Mouse (Mus musculus) CH12.LX (cell line): ENCODE measurements at regions not wholly inside any gene's neighbourhood (a gene's known extent, or its start where the extent isn't known, plus 50 kb on each side); places are given as distances from the start of the nearest gene placed in this dataset.

Experiments used
- DNase-seq: peaks from one replicate; pipeline ENCODE4 v3.0.0-alpha.2; 2013; ENCODE audit errors: extremely low read depth
- H3K27ac ChIP-seq: 2 replicates; pipeline ENCODE4 v1.5.1; 2012; ENCODE audit warnings: low read depth, mild to moderate bottlenecking, control low read depth, moderate library complexity; ENCODE audit not compliant: insufficient read depth
- H3K27me3 ChIP-seq: replicated peaks from 2 replicates; pipeline ENCODE3; 2012; ENCODE audit warnings: inconsistent platforms
- H3K36me3 ChIP-seq, 2 experiments: replicated peaks in 1 of 2; 2 replicates each; pipeline versions ENCODE3 to v1.6.1; 2012; ENCODE audit warnings: inconsistent platforms in 1 of 2, low read length in 1 of 2, mild to moderate bottlenecking in 1 of 2, mixed read lengths in 1 of 2, moderate library complexity in 1 of 2; ENCODE audit not compliant: control insufficient read depth in 1 of 2, insufficient read depth in 1 of 2
- H3K4me1 ChIP-seq, 2 experiments: 2 replicates each; pipeline ENCODE4 v1.6.1; 2012; ENCODE audit warnings: inconsistent platforms in 1 of 2, moderate library complexity in 1 of 2; ENCODE audit not compliant: insufficient read depth in 2 of 2, control insufficient read depth in 1 of 2
- H3K4me2 ChIP-seq: 2 replicates; pipeline ENCODE4 v1.6.1; 2012; ENCODE audit warnings: low read depth, mild to moderate bottlenecking, control low read depth; ENCODE audit not compliant: poor library complexity, insufficient read depth, severe bottlenecking
- H3K4me3 ChIP-seq, 3 experiments: fragments of 150-350 bp in 1 of 3; sonication (generic) in 1 of 3; replicated peaks in 1 of 3; 2 replicates each; pipeline versions ENCODE3 to v1.5.1; 2011 to 2012; ENCODE audit warnings: low read depth in 2 of 3, low read length in 2 of 3, mild to moderate bottlenecking in 2 of 3, moderate library complexity in 2 of 3, control low read depth in 1 of 3, improper control_type of control experiment in 1 of 3, inconsistent platforms in 1 of 3, mixed read lengths in 1 of 3; ENCODE audit not compliant: poor library complexity in 1 of 3
- H3K79me2 ChIP-seq: replicated peaks from 2 replicates; pipeline ENCODE4 v1.6.1; 2012; ENCODE audit warnings: mild to moderate bottlenecking, moderate library complexity; ENCODE audit not compliant: control insufficient read depth, poor library complexity, insufficient read depth, severe bottlenecking; ENCODE audit errors: extremely low read depth
- H3K9ac ChIP-seq: 2 replicates; pipeline ENCODE4 v1.6.1; 2012; ENCODE audit warnings: low read depth, mild to moderate bottlenecking, control low read depth, moderate library complexity; ENCODE audit not compliant: insufficient read depth
- H3K9me3 ChIP-seq: replicated peaks from 2 replicates; pipeline ENCODE3; 2012; ENCODE audit warnings: low read length, inconsistent platforms, mixed read lengths
- BHLHE40 ChIP-seq: IDR thresholded peaks from 2 replicates; pipeline ENCODE4 v1.6.1; 2011; ENCODE audit warnings: mild to moderate bottlenecking, low read depth, low read length, improper control_type of control experiment
- CHD1 ChIP-seq: IDR thresholded peaks from 2 replicates; pipeline ENCODE4 v1.6.1; 2012; ENCODE audit warnings: low read depth, low read length, improper control_type of control experiment, inconsistent platforms
- CHD2 ChIP-seq: IDR thresholded peaks from 2 replicates; pipeline ENCODE4 v1.6.1; 2011; ENCODE audit warnings: low read length, improper control_type of control experiment
- EP300 ChIP-seq: IDR thresholded peaks from 2 replicates; pipeline ENCODE4 v1.6.1; 2011; ENCODE audit warnings: low read length, improper control_type of control experiment
- ETS1 ChIP-seq: conservative IDR thresholded peaks from 2 replicates; pipeline ENCODE4 v1.6.1; 2012; ENCODE audit warnings: low read depth, mild to moderate bottlenecking, inconsistent platforms, low read length, improper control_type of control experiment, moderate library complexity
- GABPA ChIP-seq: IDR thresholded peaks from 2 replicates; pipeline ENCODE4 v1.6.1; 2012; ENCODE audit warnings: low read depth, low read length, improper control_type of control experiment, inconsistent platforms; ENCODE audit not compliant: insufficient replicate concordance
- HCFC1 ChIP-seq: IDR thresholded peaks from 2 replicates; pipeline ENCODE4 v1.6.1; 2012; ENCODE audit warnings: low read depth, mild to moderate bottlenecking, inconsistent platforms, low read length, improper control_type of control experiment
- IRF4 ChIP-seq: IDR thresholded peaks from 2 replicates; pipeline ENCODE4 v1.6.1; 2014; ENCODE audit warnings: low read depth, mild to moderate bottlenecking, inconsistent platforms, low read length, improper control_type of control experiment
- JUN ChIP-seq: IDR thresholded peaks from 2 replicates; pipeline ENCODE4 v1.6.1; 2011; ENCODE audit warnings: low read depth, mild to moderate bottlenecking, low read length, improper control_type of control experiment, moderate library complexity; ENCODE audit not compliant: insufficient read depth
- JUND ChIP-seq: conservative IDR thresholded peaks from 2 replicates; pipeline ENCODE4 v1.6.1; 2011; ENCODE audit warnings: low read depth, low read length, improper control_type of control experiment
- MAFK ChIP-seq: IDR thresholded peaks from 2 replicates; pipeline ENCODE4 v1.6.1; 2011; ENCODE audit warnings: low read length, improper control_type of control experiment; ENCODE audit not compliant: insufficient replicate concordance
- MAX ChIP-seq: IDR thresholded peaks from 2 replicates; pipeline ENCODE4 v1.6.1; 2011; ENCODE audit warnings: low read length, improper control_type of control experiment
- MAZ ChIP-seq: IDR thresholded peaks from 2 replicates; pipeline ENCODE4 v1.6.1; 2012; ENCODE audit warnings: low read depth, mild to moderate bottlenecking, inconsistent platforms, low read length, improper control_type of control experiment, moderate library complexity
- MXI1 ChIP-seq: IDR thresholded peaks from 2 replicates; pipeline ENCODE4 v1.6.1; 2011; ENCODE audit warnings: mild to moderate bottlenecking, low read depth, low read length, improper control_type of control experiment
- PAX5 ChIP-seq: IDR thresholded peaks from 2 replicates; pipeline ENCODE4 v1.6.1; 2012; ENCODE audit warnings: low read length, inconsistent platforms, mixed read lengths
- POLR2A ChIP-seq: IDR thresholded peaks from 2 replicates; pipeline ENCODE4 v1.6.1; 2011; ENCODE audit warnings: low read depth, mild to moderate bottlenecking, improper control_type of control experiment, low read length
- POLR2AphosphoS2 ChIP-seq: IDR thresholded peaks from 2 replicates; pipeline ENCODE4 v1.6.1; 2011; ENCODE audit warnings: low read depth, low read length, improper control_type of control experiment
- RAD21 ChIP-seq: IDR thresholded peaks from 2 replicates; pipeline ENCODE4 v1.6.1; 2011; ENCODE audit warnings: low read depth, mild to moderate bottlenecking, low read length, improper control_type of control experiment, moderate library complexity
- RCOR1 ChIP-seq: conservative IDR thresholded peaks from 2 replicates; pipeline ENCODE4 v1.6.1; 2012; ENCODE audit warnings: low read depth, mild to moderate bottlenecking, inconsistent platforms, low read length, improper control_type of control experiment
- SIN3A ChIP-seq: IDR thresholded peaks from 2 replicates; pipeline ENCODE4 v1.6.1; 2012; ENCODE audit warnings: low read length, improper control_type of control experiment, inconsistent platforms
- SMC3 ChIP-seq: IDR thresholded peaks from 2 replicates; pipeline ENCODE4 v1.6.1; 2011; ENCODE audit warnings: low read depth, low read length, improper control_type of control experiment
- TBP ChIP-seq: conservative IDR thresholded peaks from 2 replicates; pipeline ENCODE4 v1.6.1; 2011; ENCODE audit warnings: low read depth, low read length, improper control_type of control experiment
- ZMIZ1 ChIP-seq: IDR thresholded peaks from 2 replicates; pipeline ENCODE4 v1.6.1; 2012; ENCODE audit warnings: low read depth, mild to moderate bottlenecking, inconsistent platforms, low read length, improper control_type of control experiment
- ZNF384 ChIP-seq: IDR thresholded peaks from 2 replicates; pipeline ENCODE4 v1.6.1; 2012; ENCODE audit warnings: low read depth, low read length, improper control_type of control experiment, inconsistent platforms
- dilution Hi-C: fragments of 300-500 bp; cut with MboI; formaldehyde crosslinking; loops from 2 replicates; pipeline ENCODE4 v1.14.3; 2020; ENCODE audit warnings: low sequenced_read_pairs; ENCODE audit not compliant: extremely low pct_unique_long_range_greater_than_20kb, extremely low pct_ligation_motif_present
- in situ Hi-C: fragments of 300-500 bp; cut with MboI; formaldehyde crosslinking; loops from 3 replicates; pipeline ENCODE4 v1.14.3; 2019; ENCODE audit warnings: low sequenced_read_pairs, low pct_ligation_motif_present, low pct_unique_long_range_greater_than_20kb, mixed read lengths

- Histone ChIP-seq H3K9me3 (no peaks in the 10 kb centered on the region), H3K9ac (no peak overlapping the region), H3K27ac (no peak overlapping the region), H3K4me1 (peaks cover 0 to 8% of the 10 kb centered on the region in 2 experiments; a peak in 1 of 4 replicates), H3K36me3 (no peaks in the 10 kb centered on the region), H3K4me3 (no peak overlapping the region), H3K4me2 (no peak overlapping the region), H3K79me2 (no peaks in the 10 kb centered on the region), H3K27me3 (no peaks in the 10 kb centered on the region)
- DNase-seq = no peak
- TF ChIP-seq MAX = no peak
- no peak for TF ChIP-seq JUND
- no peak for TF ChIP-seq SMC3
- TF ChIP-seq ZNF384 = no peak
- no peak for TF ChIP-seq EP300
- no peak for TF ChIP-seq IRF4
- no peak for TF ChIP-seq CHD2
- TF ChIP-seq GABPA = no peak
- TF ChIP-seq TBP = no peak
- no peak for TF ChIP-seq SIN3A
- TF ChIP-seq MAZ = no peak
- TF ChIP-seq BHLHE40 = no peak
- no peak for TF ChIP-seq RCOR1
- TF ChIP-seq ZMIZ1 = no peak
- TF ChIP-seq POLR2AphosphoS2 = no peak
- TF ChIP-seq MAFK = no peak
- TF ChIP-seq JUN = no peak
- in situ Hi-C loops = no loop called here
- dilution Hi-C loops = no loop called here
These were observed 52.1 kb upstream of the Hmcn1 start for GRCm38 (mm10) chr1:151045334-151045733.

- dilution Hi-C loops = no loop called here
- TF ChIP-seq TBP = no peak
- TF ChIP-seq RAD21 = no peak
- no peak for TF ChIP-seq HCFC1
- TF ChIP-seq POLR2AphosphoS2 = no peak
- TF ChIP-seq MXI1 = no peak
- TF ChIP-seq PAX5 = no peak
- TF ChIP-seq MAX = no peak
- no peak for TF ChIP-seq RCOR1
- no peak for TF ChIP-seq ETS1
- TF ChIP-seq SIN3A = no peak
- no peak for TF ChIP-seq CHD1
- no peak for TF ChIP-seq JUN
- no peak for TF ChIP-seq POLR2A
- TF ChIP-seq JUND = no peak
- no peak for TF ChIP-seq ZMIZ1
- no peaks in the 10 kb centered on the region for H3K27me3 ChIP-seq
These were observed 53.4 kb upstream of the Hmcn1 start for GRCm38 (mm10) chr1:151046626-151047025.

More at GRCm38 (mm10) chr1:151046626-151047025, 53.4 kb upstream of the Hmcn1 start:
- H3K4me1 ChIP-seq = peaks cover 0 to 8% of the 10 kb centered on the region in 2 experiments; a peak in 1 of 4 replicates
- no peak overlapping the region for H3K4me3 ChIP-seq
- no peaks in the 10 kb centered on the region for H3K9me3 ChIP-seq
- no peak overlapping the region for H3K27ac ChIP-seq
- H3K79me2 ChIP-seq = no peaks in the 10 kb centered on the region
- in situ Hi-C loops = no loop called here
- no peak overlapping the region for H3K9ac ChIP-seq
- H3K36me3 ChIP-seq = no peaks in the 10 kb centered on the region
- H3K4me2 ChIP-seq = no peak overlapping the region
- DNase-seq = no peak
